In genomic region chr9:95331275-95331674, GRCm38 (mm10) we compare ENCODE assay signal across 11 mouse cellular contexts.
"Had no signal": no experiment of that assay in that cellular context is flagged by ENCODE, and none has a peak within 500 bp of the region (broad histone marks: within the 10 kb centered on the region; RNA-seq: fewer than 3 reads in every experiment).

No protein-coding gene starts in this region.

- DNase-seq: liver, postnatal 0 days; lung, adult 2 months; lung, postnatal 14 days; lung, postnatal 36 days; midbrain, embryonic 14.5 days; right cerebral cortex, postnatal 14 days; thymus, adult 2 months; thymus, postnatal 25 days; thymus, postnatal 4 days had no signal

- ATAC-seq: liver, postnatal 0 days; lung, postnatal 0 days; midbrain, embryonic 16.5 days had no signal
